Mouse (Mus musculus) myocyte (in vitro differentiated cells): ENCODE measurements around the gene Ubc.

Experiments
- E2F4 ChIP-seq: IDR thresholded peaks from one replicate; pipeline ENCODE4 v1.6.1; 2011; ENCODE audit warnings: mild to moderate bottlenecking, control low read depth, moderate library complexity; ENCODE audit not compliant: insufficient read depth
- MAX ChIP-seq: IDR thresholded peaks from one replicate; pipeline ENCODE4 v1.6.1; 2011; ENCODE audit warnings: low read depth, mild to moderate bottlenecking, control low read depth
- MYOD1 ChIP-seq, 3 experiments: IDR thresholded peaks; one replicate each; pipeline ENCODE4 v1.6.1; 2011; ENCODE audit warnings: control low read depth in 2 of 3, low read depth in 2 of 3, mild to moderate bottlenecking in 2 of 3, moderate library complexity in 1 of 3; ENCODE audit not compliant: insufficient read length in 2 of 3, control insufficient read depth in 1 of 3
- MYOG ChIP-seq, 3 experiments: IDR thresholded peaks; one replicate each; pipeline ENCODE4 v1.6.1; 2011; ENCODE audit warnings: control low read depth in 2 of 3, low read depth in 2 of 3, mild to moderate bottlenecking in 2 of 3; ENCODE audit not compliant: insufficient read length in 2 of 3, control insufficient read depth in 1 of 3, insufficient read depth in 1 of 3
- POLR2A ChIP-seq: IDR thresholded peaks from one replicate; pipeline ENCODE4 v1.6.1; 2011; ENCODE audit warnings: low read depth, mild to moderate bottlenecking, control low read depth, moderate library complexity; ENCODE audit not compliant: insufficient read length
- POLR2AphosphoS2 ChIP-seq: IDR thresholded peaks from one replicate; pipeline ENCODE4 v1.6.1; 2011; ENCODE audit warnings: low read depth, control low read depth; ENCODE audit not compliant: insufficient read length
- REST ChIP-seq: IDR thresholded peaks from one replicate; pipeline ENCODE4 v1.6.1; 2011; ENCODE audit warnings: mild to moderate bottlenecking, control low read depth, moderate library complexity; ENCODE audit not compliant: insufficient read depth, insufficient read length
- SRF ChIP-seq: IDR thresholded peaks from one replicate; pipeline ENCODE4 v1.6.1; 2011; ENCODE audit warnings: low read depth; ENCODE audit not compliant: control insufficient read depth, insufficient read length
- TCF12 ChIP-seq: IDR thresholded peaks from one replicate; pipeline ENCODE4 v1.6.1; 2011; ENCODE audit warnings: mild to moderate bottlenecking, control low read depth; ENCODE audit not compliant: poor library complexity, insufficient read depth, severe bottlenecking

- TF ChIP-seq POLR2A (no peak), POLR2AphosphoS2 (no peak), MYOG (IDR thresholded peaks at IDR 0.05; ENCODE audit: control insufficient read depth in 1 of 3, insufficient read depth in 1 of 3, insufficient read length in 2 of 3, low read depth in 2 of 3) (peak in 2 of 3 experiments; percentile 48 to 64), REST (no peak), TCF12 (no peak), MYOD1 (IDR thresholded peaks at IDR 0.05; ENCODE audit: control insufficient read depth in 1 of 3, insufficient read length in 2 of 3, low read depth in 2 of 3) (peak in 1 of 3 experiments; percentile 75), E2F4 (no peak), MAX (no peak), SRF (no peak)
Observed at GRCm38 (mm10) chr5:125372027-125372426, 18.0 kb downstream of the Ubc start.
